Mouse (Mus musculus): Measurements from ENCODE around the gene Smtn. TPM values are rescaled to one million over a fixed set of nuclear protein-coding genes. Genes with fewer than 3 reads are reported as not detected.

Gene Smtn
- total RNA-seq, 2 experiments from 2014 or later = 7.0 to 11.8 TPM

GRCm38 (mm10) chr11:3526979-3527738, 13.3 kb downstream of the Smtn start:
- DNase-seq = no peak

GRCm38 (mm10) chr11:3526207-3526606, 14.2 kb downstream of the Smtn start:
- DNase-seq = no peak

DNA sequence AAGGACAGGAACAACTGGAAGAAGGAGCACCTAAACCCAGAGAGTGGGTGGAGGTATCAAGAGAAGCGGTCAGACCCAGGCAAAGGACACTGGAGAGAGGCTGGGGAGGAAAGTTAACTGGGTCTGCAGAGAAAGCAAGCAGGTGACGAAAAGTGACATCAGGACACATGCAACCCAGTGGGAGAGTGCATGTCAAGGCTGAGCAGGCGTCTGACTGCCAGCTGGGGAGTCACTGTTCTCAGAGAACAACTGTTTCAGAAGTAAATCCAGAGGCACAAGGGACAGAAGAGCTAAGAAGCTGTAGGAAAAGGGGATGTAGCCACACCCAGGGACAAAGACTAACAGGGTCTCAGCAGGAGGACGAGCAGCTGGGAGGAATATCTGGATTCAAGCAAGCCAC, 14.9 kb downstream of the Smtn start:
- no peak for DNase-seq

DNA sequence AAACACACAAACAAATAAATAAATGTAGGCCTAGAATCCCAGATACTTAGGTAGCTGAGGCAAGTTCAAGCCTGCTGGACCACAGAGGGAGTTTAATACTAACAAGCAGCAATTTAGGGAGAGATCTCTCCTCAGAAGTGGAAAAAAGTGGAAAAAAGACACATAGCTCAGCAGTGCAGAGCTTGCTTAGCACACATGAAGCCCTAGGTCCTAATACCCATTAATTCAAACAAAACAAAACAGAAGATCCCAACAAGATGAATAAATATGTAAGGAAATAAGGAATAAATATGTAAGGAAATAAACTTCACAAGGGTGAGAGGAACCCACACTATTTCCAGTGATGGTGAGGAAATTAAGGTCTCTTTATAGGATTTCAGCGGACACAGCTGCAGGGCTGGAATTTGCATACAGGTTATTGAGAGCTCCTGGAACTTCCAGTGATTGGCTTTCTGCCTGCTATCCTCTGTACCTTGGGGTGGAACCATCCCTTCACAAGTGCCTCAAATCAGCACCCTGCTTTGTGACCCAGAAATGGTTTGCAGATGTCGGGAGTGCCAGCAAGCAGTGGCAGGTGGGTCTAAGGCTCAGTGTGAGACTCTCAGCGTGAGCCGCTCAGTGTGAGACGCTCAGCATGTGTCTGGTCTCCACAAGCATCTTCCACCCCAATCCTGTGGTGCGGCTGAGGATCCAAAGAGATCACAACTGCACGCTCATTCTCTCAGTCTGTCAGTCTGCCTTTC, 16.4 kb downstream of the Smtn start:
- DNase-seq = no peak

- no peak for DNase-seq
Observed at GRCm38 (mm10) chr11:3522285-3523000, 18.0 kb downstream of the Smtn start.

GRCm38 (mm10) chr11:3521339-3522224, 18.8 kb downstream of the Smtn start:
- DNase-seq = no peak

DNA sequence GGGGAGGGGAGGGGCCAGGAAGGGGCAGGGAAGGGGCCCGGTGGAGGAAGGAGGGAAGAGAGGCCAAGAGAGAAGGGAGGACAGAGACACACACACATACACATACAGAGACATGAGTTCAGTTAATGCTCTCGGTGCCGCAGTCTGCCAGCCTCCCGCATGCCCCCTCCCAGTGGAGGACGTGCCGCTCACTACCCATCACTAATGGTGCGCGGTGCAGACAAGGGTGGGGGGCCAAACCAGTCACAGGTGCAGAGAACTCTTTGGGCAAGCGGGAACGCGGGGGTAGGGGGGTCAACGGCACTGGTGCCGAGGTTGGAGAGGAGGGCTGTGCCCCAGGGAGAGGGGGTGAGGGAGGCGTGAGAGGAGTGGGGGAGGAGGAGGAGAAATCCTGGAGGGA, 19.5 kb downstream of the Smtn start:
- DNase-seq = no peak

DNA sequence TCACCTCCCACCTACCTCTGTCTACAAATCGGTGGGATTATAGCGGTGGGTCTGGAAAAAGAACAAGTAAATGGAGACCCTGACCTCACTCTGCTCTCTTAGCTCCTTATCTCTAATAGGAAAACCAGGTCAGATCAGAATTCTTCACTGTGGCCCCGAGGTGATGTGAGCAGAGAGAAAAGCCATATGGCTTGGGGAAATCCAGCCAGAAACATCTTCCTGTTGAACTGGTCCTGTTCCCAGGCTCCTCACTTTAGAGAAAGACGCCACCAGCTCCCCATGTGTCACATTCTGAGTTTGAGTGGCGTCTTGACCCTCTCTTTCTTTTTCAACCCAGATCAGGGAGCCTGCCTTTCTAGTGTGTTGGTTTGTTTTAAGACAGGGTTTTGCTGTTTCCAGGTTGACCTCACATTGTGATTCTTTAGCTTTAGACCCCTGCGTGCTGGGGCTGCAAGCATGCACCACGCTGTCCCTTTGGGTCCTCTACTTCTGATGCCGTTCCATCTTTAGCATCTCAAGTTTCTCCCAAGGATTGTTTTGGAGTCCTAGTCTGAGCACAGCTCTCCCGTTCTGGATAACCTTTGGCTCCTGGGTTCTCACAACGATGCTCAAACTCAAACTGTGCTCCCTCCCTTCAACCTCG, 20.5 kb downstream of the Smtn start:
- no peak for DNase-seq

DNA sequence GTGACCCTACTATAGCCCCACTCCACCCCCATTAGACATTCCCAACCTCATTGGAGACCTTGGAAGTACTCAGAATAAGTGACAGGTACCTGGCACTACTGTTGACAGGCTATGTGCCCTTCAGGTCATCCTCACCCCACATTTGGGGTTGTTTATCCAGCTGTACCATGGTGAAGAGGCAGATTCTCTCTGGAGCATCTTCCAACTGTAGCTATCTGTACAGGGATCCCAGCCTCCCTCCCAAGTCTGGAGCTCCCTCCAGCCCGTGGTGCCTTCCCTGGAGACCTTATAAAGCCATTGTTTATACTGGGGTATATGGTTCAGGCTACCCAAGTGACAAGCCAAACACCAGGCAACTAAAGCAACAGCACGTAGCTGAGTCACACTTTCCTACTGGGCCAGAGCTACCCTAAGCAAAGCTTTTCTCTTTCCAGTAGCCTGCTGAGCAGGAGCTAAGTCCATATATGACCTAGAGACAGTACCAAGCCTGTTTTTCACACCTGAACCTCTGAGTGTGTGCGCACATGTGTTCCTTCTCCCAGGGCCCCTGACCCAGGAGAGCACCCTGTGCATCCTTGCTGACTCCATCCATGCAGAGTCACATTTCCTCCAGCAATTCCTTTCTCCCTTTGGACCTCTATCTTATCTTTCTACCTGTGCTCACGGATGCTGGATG, 21.2 kb downstream of the Smtn start:
- no peak for DNase-seq

DNA sequence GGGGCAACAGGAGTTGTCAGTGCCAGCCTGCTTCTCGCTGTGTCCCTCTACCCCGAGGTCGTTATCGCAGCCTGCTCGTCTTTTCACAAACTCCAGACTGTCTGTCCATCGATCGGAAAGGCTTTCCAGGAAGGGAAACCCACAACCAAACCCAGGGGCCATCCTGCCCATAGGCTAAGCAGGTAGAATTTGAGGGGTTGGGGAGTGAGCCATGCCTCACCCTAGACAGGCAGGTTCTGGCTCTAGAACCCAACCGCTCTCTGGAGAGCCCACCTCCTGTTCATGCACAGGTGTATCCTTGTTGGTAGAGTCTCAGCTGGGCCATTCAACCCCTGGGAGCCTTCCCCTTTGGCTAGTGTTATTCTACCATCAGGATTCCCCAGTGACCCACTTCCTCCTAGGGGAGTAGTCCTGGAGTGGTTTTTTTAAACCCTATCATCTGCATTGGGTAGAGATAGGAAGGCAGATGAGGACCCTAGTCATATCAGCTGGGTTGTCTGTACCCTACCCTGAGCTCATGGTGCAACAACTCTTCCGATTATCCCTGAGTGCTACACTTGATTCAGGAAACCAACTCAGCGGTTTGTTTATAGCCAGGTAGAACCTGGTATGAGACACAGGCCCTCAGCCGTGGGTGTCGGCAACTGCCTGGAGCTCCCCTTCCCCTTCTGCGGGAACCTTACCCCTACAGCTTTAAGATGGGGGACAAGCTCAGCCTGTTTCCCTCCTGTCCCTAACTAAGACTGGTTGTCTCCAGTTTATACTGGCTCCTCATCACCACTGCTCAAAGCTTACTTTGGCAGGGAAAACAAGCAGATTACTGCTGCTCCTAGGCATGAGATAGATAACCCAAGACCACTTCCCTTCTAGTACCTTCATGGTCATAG, 22.3 kb downstream of the Smtn start:
- no peak for DNase-seq

GRCm38 (mm10) chr11:3516859-3517845, 23.3 kb downstream of the Smtn start:
- no peak for DNase-seq

DNA sequence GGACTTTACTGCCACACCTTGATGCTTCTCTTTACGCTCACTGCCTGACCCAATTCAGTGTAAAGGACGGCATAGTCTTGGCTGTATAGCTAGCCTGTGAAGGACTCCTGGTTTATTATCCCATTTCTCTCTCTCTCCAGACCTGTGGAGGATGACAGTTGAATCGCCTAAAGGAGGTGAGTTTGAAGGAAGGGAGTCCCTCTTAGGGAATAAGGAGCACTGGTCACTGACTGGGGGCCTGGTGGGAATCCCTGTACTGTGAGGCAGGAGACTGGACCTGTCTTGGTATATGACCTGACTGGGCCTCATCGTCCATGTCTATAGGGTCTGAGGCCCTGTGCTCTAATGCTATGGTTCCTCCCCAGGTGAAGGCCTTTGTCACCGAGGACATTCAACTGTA, 24.3 kb downstream of the Smtn start:
- no peak for DNase-seq

DNA sequence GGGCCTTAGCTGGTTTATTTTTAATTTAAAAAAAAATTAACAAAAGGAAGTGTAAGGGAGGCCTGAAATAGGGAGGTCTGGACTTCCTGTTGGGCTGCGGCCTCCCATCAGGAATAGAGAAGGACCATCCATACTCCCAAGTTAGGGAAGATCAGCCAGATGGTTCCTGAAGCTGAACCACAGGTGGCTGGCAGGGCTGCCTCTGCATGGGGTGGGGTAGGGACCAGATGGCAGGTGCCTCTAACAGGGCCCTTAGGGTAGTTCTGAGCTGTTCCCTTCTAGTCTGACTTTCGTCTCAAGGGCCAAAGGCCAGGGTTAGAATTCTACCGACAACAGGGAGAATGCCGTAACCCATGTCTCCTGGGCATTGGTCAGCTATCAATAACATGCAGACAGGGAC, 24.8 kb downstream of the Smtn start:
- DNase-seq = no peak

GRCm38 (mm10) chr11:3515216-3515615, 25.2 kb downstream of the Smtn start:
- DNase-seq = no peak

DNA sequence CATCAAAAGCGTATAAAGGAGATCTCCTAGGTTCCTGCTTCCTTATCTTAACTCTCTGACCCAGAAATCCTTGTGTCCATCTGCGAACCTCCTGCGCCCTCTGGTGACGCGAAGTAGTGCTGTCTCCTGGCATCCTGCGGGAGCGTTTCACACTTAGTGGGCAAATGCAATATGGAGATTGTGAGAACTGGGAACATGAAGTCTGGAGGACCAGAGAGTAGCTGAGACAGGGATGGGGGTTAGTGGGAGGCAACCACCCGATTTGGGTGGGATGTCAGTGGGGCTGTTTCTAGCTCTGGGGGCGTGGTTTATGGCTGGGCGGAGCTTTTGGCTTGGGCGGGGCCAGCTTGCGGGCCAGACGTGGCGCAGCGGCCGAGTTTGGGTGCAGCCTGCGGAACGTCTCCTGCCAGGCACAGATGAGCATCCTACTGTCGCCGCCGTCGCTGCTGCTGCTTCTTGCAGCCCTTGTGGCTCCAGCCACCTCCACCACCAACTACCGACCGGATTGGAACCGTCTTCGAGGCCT, 25.8 kb downstream of the Smtn start, which contains the start of gene Selenom:
Gene Selenom (plus strand): TSS at position 156 of the 526 bp plus-strand sequence.
- DNase-seq = peak; percentile 91 to 95

- no peak for DNase-seq
Observed at GRCm38 (mm10) chr11:3513291-3513690, 27.1 kb downstream of the Smtn start.

GRCm38 (mm10) chr11:3510321-3510720, 30.1 kb downstream of the Smtn start:
- no peak for DNase-seq

Measured in layer of hippocampus, postnatal 36 days (tissue).